Comparison of ENCODE assay signal across 20 mouse cellular contexts in the genomic region with DNA sequence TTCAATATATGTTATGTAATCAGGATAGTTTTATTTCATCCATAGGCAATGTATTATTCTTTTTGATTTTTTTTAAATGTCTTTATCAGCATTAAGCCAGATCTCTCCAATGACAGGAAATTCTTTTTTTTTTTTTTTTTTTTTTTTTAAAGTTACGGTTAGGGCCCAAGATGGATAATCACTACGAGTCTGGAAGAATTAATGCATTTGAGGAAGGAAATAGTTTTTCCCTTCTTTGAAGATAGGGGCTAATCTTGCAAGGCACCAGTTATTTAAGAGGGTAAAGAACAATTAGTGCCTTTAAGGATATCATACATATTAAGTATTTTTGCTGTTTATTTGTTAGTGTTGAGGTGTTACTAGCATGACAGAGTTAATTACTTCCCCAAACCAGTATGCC.
"Had no signal": no experiment of that assay in that cellular context is flagged by ENCODE, and none has a peak within 500 bp of the region (broad histone marks: within the 10 kb centered on the region; RNA-seq: fewer than 3 reads in every experiment).

No protein-coding gene starts in this region.

- H3K27ac ChIP-seq: kidney, postnatal 0 days; left cerebral cortex, adult 2 months; liver, embryonic 14.5 days; macrophage; midbrain, embryonic 10.5 days; midbrain, embryonic 13.5 days had no signal

- H3K4me2 ChIP-seq: midbrain, embryonic 13.5 days; neural tube, embryonic 13.5 days; stomach, embryonic 15.5 days had no signal

- DNase-seq: kidney, adult 2 months; kidney, postnatal 25 days; layer of hippocampus, postnatal 36 days; lung, adult 18-20 months; retina, postnatal 1 day; right cerebral cortex, postnatal 4 days; thymus, adult 2 months; thymus, postnatal 14 days; thymus, postnatal 4 days had no signal

- ATAC-seq: midbrain, embryonic 13.5 days; midbrain, embryonic 16.5 days had no signal

- H3K27me3 ChIP-seq: megakaryocyte, embryonic 14.5 days; midbrain, embryonic 13.5 days; neural tube, embryonic 13.5 days; stomach, embryonic 15.5 days had no signal

- H3K4me3 ChIP-seq: left cerebral cortex, adult 2 months; midbrain, embryonic 10.5 days; midbrain, embryonic 13.5 days; myocyte; neural tube, embryonic 13.5 days; stomach, embryonic 15.5 days had no signal

- H3K9me3 ChIP-seq: megakaryocyte, embryonic 14.5 days; midbrain, embryonic 10.5 days; midbrain, embryonic 13.5 days; neural tube, embryonic 13.5 days; stomach, embryonic 15.5 days had no signal

- H3K36me3 ChIP-seq: midbrain, embryonic 10.5 days; midbrain, embryonic 13.5 days; neural tube, embryonic 13.5 days had no signal

- H3K9ac ChIP-seq: liver, embryonic 14.5 days; midbrain, embryonic 13.5 days; neural tube, embryonic 13.5 days; stomach, embryonic 15.5 days had no signal
